Mouse (Mus musculus): Measurements from ENCODE around the gene Gm21149.
"Not testable (repeated sequence)": the region's sequence is repeated elsewhere in the genome, so short reads cannot be mapped to it uniquely, and the experiment has no call there.

Gene Gm21149

GRCm38 (mm10) chr5:15476423-15476822, at the start of gene Gm21149:
Gm21149 (minus strand) TSS chr5:15476523.
- not testable (repeated sequence) for DNase-seq (ENCODE audit: low spot score in 2 of 2)

GRCm38 (mm10) chr5:15522470-15522869, 46.1 kb upstream of the Gm21149 start:
- not testable (repeated sequence) for DNase-seq (ENCODE audit: low spot score in 2 of 2)

- not testable (repeated sequence) for DNase-seq (ENCODE audit: low spot score in 2 of 2)
Observed at GRCm38 (mm10) chr5:15522028-15522427, 45.7 kb upstream of the Gm21149 start.

GRCm38 (mm10) chr5:15520418-15520817, 44.1 kb upstream of the Gm21149 start:
- DNase-seq (ENCODE audit: low spot score in 2 of 2): not testable (repeated sequence)

- DNase-seq (ENCODE audit: low spot score in 2 of 2): not testable (repeated sequence)
Observed at GRCm38 (mm10) chr5:15517150-15517549, 40.8 kb upstream of the Gm21149 start.

- not testable (repeated sequence) for DNase-seq (ENCODE audit: low spot score in 2 of 2)
Observed at GRCm38 (mm10) chr5:15512236-15512635, 35.9 kb upstream of the Gm21149 start.

GRCm38 (mm10) chr5:15509911-15510310, 33.6 kb upstream of the Gm21149 start:
- DNase-seq (ENCODE audit: low spot score in 2 of 2): not testable (repeated sequence)

- DNase-seq (ENCODE audit: low spot score in 2 of 2): not testable (repeated sequence)
Observed at GRCm38 (mm10) chr5:15508460-15509451, 32.4 kb upstream of the Gm21149 start.

- DNase-seq (ENCODE audit: low spot score in 2 of 2): not testable (repeated sequence)
Observed at GRCm38 (mm10) chr5:15507757-15508459, 31.6 kb upstream of the Gm21149 start.

- no peak for DNase-seq (ENCODE audit: low spot score in 2 of 2)
Observed at GRCm38 (mm10) chr5:15507309-15507619, 30.9 kb upstream of the Gm21149 start.

GRCm38 (mm10) chr5:15506575-15507308, 30.4 kb upstream of the Gm21149 start:
- no peak for DNase-seq (ENCODE audit: low spot score in 2 of 2)

- DNase-seq (ENCODE audit: low spot score in 2 of 2): not testable (repeated sequence)
Observed at GRCm38 (mm10) chr5:15498774-15499400, 22.6 kb upstream of the Gm21149 start.

GRCm38 (mm10) chr5:15498350-15498749, 22.0 kb upstream of the Gm21149 start:
- DNase-seq (ENCODE audit: low spot score in 2 of 2): not testable (repeated sequence)

GRCm38 (mm10) chr5:15490934-15491333, 14.6 kb upstream of the Gm21149 start:
- DNase-seq (ENCODE audit: low spot score in 2 of 2): not testable (repeated sequence)

GRCm38 (mm10) chr5:15488743-15489142, 12.4 kb upstream of the Gm21149 start:
- no peak for DNase-seq (ENCODE audit: low spot score in 2 of 2)

GRCm38 (mm10) chr5:15484616-15485015, 8.3 kb upstream of the Gm21149 start:
- DNase-seq (ENCODE audit: low spot score in 2 of 2): not testable (repeated sequence)

- not testable (repeated sequence) for DNase-seq (ENCODE audit: low spot score in 2 of 2)
Observed at GRCm38 (mm10) chr5:15483576-15483975, 7.3 kb upstream of the Gm21149 start.

GRCm38 (mm10) chr5:15482815-15483214, 6.5 kb upstream of the Gm21149 start:
- DNase-seq (ENCODE audit: low spot score in 2 of 2): peak in 1 of 2 experiments; percentile 11

GRCm38 (mm10) chr5:15470141-15470540, 6.2 kb downstream of the Gm21149 start:
- not testable (repeated sequence) for DNase-seq (ENCODE audit: low spot score in 2 of 2)

GRCm38 (mm10) chr5:15467768-15468167, 8.6 kb downstream of the Gm21149 start:
- DNase-seq (ENCODE audit: low spot score in 2 of 2): not testable (repeated sequence)

GRCm38 (mm10) chr5:15466218-15466617, 10.1 kb downstream of the Gm21149 start:
- DNase-seq (ENCODE audit: low spot score in 2 of 2): not testable (repeated sequence)

Measured in thymus, postnatal 10 days (tissue).